Mouse (Mus musculus) forebrain, embryonic 10.5 days (tissue): ENCODE data around the gene Per1. TPM values are rescaled to one million over a fixed set of nuclear protein-coding genes. Genes with fewer than 3 reads are reported as not detected.

Experiments
- DNase-seq: peaks from one replicate; pipeline ENCODE4 v3.0.0-alpha.2; 2017; ENCODE audit warnings: low spot score; ENCODE audit errors: extremely low spot score
- H3K27ac ChIP-seq: fragments of 300-500 bp; sonication (generic); 2 replicates; pipeline ENCODE4 v1.5.1; 2016; ENCODE audit warnings: mild to moderate bottlenecking
- H3K27me3 ChIP-seq: fragments of 300-500 bp; sonication (generic); 2 replicates; pipeline ENCODE4 v1.6.1; 2016; ENCODE audit warnings: mild to moderate bottlenecking; ENCODE audit not compliant: poor library complexity, severe bottlenecking
- H3K36me3 ChIP-seq: fragments of 300-500 bp; sonication (generic); replicated peaks from 2 replicates; pipeline ENCODE4 v1.6.1; 2016; ENCODE audit warnings: mild to moderate bottlenecking, moderate library complexity
- H3K4me1 ChIP-seq: fragments of 300-500 bp; sonication (generic); 2 replicates; pipeline ENCODE4 v1.6.1; 2016
- H3K4me3 ChIP-seq: fragments of 300-500 bp; sonication (generic); 2 replicates; pipeline ENCODE4 v1.5.1; 2016; ENCODE audit warnings: mild to moderate bottlenecking, moderate library complexity
- H3K9me3 ChIP-seq: fragments of 300-500 bp; sonication (generic); 2 replicates; pipeline ENCODE4 v1.6.1; 2016; ENCODE audit warnings: mild to moderate bottlenecking, moderate library complexity
- WGBS: fragments of 180-500 bp; shearing (Covaris S2); methylation state at CpG from one replicate; pipeline ENCODE4 v1.1.7; 2016; 5-methylcytosine and 5-hydroxymethylcytosine counted together
- polyA plus RNA-seq: library from polyadenylated mRNA; unstranded; fragments of >200 nt; fragmentation: Nextera tagmentation; extraction: Ambion mirVana; gene quantifications from 2 replicates; pipeline ENCODE4 v1.2.1, GENCODE M21; 2016

Per1 gene
- polyA plus RNA-seq, 1 experiment from 2014 or later: 7.3 TPM

DNA sequence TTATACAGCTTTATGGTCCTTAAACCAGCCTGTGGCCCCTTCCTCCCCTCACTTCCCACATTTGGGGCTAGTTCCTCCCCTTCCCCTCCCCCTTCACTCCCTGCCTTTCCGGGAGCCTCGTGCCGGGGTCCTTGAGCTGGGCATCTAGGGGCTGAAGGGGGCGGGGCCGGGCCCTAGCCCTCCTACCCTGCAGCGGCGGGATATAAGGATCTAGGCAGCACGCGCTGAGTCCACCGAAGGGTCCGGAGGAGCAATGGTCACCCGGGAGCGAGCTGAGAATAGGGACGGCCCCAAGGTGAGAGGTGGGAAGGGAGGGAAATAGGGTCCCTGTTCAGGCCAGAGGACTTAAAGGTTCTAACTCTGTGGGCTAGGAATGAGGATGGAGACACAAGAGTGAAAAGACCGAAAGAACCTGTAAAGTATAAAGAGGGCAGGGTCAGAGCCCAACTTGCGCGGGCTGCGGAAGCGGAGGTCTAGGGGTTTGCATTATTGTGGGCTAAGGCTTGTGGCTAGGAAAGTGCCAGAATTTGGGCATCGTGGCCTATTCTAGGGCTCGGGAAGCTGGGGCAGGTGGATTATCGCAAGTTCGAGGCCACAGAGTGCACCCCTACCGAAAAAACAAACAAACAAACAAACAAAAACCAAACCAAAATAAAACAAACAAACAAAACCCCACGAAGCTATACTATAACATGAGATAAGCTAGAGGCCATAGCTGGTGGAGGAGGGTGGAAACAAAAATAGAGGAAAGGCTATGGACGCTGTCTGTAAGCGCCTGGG, 25.4 kb downstream of the Per1 start, which contains the start of gene Hes7:
Gene Hes7 (plus strand): TSS at position 184 of the 780 bp plus-strand sequence.
- Histone ChIP-seq H3K9me3 (no peaks in the 10 kb centered on the region), H3K4me1 (peaks cover 65% of the 10 kb centered on the region), H3K27me3 (peaks cover 52% of the 10 kb centered on the region), H3K36me3 (no peaks in the 10 kb centered on the region), H3K27ac (peak within 1 kb of the TSS; percentile 35), H3K4me3 (peak within 1 kb of the TSS; percentile 84)
- DNase-seq: peak; percentile 65
- WGBS: 2% methylated on average over 27 of the region's 27 CpGs

DNA sequence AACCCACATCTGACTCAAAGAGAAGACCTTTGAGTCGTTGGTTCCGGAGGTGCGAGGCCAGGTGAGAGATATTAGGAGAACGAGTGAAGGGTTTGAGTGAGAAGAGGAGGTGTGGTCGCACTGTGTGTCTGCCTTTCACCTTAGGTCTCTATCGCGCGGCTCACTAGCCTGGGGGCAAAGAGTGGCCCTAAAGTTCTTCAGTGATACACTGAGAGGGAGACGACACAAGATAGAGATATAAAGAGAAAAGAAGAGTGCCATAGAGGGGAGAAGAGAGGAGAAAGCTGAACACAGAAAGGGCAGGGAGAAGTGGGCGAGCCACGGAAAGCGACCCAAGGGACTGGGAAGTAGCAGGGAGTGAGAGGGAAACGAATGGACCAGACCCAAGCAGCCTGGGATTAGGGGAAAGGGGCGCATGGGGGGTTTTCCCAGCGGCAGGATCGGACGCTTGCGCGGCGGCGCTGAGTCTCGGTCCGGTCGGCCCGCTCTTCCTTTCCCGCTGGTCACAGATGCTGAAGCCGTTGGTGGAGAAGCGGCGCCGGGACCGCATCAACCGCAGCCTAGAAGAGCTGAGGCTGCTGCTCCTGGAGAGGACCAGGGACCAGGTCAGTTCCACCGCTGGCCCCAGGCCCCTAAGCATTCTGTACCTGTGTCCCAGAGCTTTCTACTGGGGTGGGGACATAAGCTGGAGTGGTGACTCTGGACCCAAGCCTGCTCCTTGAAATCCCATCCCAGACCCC, 26.2 kb downstream of the Per1 start:
- peak overlapping the region; percentile 31; the same call in 1 of the 2 replicates for H3K27ac ChIP-seq
- H3K4me1 ChIP-seq: peaks cover 73% of the 10 kb centered on the region
- WGBS: under 1% methylated on average over 33 of the region's 33 CpGs

DNA sequence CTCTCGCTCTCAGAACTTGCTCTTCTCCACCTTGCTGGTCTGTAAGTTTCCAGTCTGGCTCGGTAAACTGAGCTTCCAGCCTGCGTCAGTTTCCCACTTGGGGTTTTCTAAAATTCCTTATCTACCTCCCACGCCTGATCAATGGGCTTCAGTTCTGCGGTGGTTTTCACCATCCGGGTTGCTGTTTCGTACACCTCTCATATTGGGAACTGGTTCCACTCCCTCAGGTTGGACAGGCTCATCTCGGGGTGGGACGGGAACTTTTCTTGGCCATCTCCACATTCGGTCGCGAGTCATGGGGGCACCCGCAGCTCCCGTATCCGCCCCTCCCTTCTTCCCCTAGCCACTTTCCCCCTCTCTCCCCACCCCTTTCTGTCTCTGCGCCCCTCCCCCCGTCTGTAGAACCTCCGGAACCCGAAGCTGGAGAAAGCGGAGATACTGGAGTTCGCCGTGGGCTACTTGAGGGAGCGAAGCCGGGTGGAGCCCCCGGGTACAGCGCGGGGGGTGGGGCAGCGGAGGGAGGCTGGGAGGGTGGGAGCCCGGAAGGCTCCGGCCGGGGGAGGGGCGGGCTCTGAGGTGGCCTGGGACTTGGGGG, 26.8 kb downstream of the Per1 start:
- Histone ChIP-seq H3K27me3 (peaks cover 47% of the 10 kb centered on the region), H3K36me3 (no peaks in the 10 kb centered on the region), H3K4me3 (peak overlapping the region; percentile 84), H3K4me1 (peaks cover 77% of the 10 kb centered on the region), H3K9me3 (no peaks in the 10 kb centered on the region), H3K27ac (peak overlapping the region; percentile 82)
- DNase-seq: no peak
- WGBS: under 1% methylated on average over 32 of the region's 32 CpGs

More for the DNA sequence above, 26.2 kb downstream of the Per1 start:
- no peaks in the 10 kb centered on the region for H3K36me3 ChIP-seq
- no peaks in the 10 kb centered on the region for H3K9me3 ChIP-seq
- peaks cover 47% of the 10 kb centered on the region for H3K27me3 ChIP-seq
- peak overlapping the region; percentile 84 for H3K4me3 ChIP-seq
- peak; percentile 57 for DNase-seq

DNA sequence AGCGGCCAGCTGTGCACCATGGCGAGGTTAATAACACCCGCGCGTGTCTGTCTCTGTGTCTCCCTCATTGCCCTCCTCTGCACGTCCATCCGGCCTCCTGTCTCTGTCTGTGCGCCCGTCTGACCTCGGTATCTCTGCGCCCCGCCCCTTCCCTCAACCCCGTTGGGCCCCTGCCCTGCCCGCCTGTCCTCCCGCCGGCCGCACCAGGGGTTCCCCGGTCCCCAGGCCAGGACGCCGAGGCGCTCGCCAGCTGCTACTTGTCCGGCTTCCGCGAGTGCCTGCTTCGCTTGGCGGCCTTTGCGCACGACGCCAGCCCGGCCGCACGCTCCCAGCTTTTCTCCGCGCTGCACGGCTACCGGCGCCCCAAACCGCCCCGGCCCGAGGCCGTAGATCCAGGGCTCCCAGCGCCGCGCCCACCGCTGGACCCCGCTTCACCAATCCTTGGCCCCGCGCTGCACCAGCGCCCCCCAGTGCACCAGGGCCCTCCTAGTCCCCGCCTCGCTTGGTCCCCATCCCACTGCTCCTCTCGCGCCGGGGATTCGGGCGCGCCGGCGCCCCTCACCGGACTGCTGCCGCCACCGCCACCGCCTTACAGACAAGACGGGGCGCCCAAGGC, 27.4 kb downstream of the Per1 start, which contains the start of gene 9130213A22Rik:
Gene 9130213A22Rik (minus strand): TSS at position 254 of the 616 bp plus-strand sequence.
- Histone ChIP-seq H3K27me3 (peaks cover 47% of the 10 kb centered on the region), H3K27ac (peak within 1 kb of the TSS; percentile 82), H3K4me1 (peaks cover 71% of the 10 kb centered on the region), H3K36me3 (no peaks in the 10 kb centered on the region), H3K4me3 (peak within 1 kb of the TSS; percentile 84), H3K9me3 (no peaks in the 10 kb centered on the region)
- under 1% methylated on average over 66 of the region's 66 CpGs for WGBS
- DNase-seq: peak; percentile 89

DNA sequence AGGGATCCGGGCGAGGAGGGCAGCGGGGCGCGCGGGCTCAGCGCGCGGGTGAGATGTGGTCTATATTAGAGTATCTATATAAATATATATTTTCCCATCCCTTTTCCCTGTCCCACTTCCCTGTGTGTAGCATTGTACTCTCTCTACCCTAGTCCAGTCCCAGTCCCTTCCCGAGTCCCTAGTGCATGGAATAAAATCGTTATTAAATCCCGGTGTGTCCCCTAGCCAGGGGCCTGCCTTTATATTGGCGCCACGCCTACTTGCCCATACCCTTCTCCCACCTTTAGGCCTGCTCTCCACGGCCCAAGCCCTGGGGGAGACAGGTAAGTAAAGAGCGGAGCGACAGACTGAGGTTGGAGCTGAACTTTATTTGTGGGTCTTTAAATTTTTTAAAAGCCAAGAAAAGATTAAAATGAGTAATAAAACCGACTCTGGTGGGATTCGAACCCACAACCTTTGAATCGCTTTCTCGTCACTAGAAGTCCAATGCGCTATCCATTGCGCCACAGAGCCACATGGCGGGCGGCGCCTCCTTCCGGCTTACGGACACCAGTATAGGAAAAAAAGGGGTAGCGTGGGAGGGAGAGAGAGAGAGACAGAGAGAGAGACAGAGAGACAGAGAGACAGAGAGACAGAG, 28.2 kb downstream of the Per1 start:
- DNase-seq: peak; percentile 94
- peaks cover 54% of the 10 kb centered on the region for H3K27me3 ChIP-seq
- no peaks in the 10 kb centered on the region for H3K36me3 ChIP-seq
- H3K4me1 ChIP-seq: peaks cover 63% of the 10 kb centered on the region
- WGBS: under 1% methylated on average over 29 of the region's 29 CpGs
- H3K4me3 ChIP-seq: peak overlapping the region; percentile 84
- no peaks in the 10 kb centered on the region for H3K9me3 ChIP-seq
- H3K27ac ChIP-seq: peak overlapping the region; percentile 82

DNA sequence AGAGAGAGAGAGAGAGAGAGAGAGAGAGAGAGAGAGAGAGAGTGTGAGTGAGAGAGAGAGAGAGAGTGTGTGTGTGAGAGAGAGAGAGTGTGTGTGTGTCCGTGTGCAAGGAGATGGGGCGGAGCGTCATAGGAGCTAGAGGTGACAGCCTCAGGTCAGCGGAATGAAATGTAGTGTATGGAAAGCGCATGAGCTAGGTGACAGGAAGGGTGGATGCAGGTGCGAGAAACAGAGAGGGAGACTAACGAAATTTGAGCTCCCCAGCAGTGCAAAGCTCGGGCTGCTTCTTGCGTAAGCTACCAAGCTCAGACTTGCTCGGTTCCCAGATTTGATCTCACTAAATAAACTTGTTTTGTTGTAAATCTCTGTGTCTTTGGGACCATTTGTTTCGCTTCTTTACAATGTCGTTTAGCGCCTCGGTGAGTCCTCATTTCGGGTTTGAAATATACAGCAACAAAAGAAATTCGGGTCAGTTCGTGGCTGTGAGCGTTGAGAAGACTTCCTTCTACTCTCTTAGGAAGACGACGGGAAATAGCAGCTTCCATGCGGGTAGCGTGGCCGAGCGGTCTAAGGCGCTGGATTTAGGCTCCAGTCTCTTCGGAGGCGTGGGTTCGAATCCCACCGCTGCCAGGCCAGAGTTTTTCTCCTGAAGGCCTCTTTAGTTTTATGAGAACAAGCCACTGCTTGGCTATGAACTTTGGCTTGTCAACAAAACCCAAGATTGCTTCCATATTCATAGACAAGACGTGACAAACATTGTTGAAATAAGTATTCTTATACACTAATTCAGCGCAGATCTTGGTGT, 28.9 kb downstream of the Per1 start:
- no peaks in the 10 kb centered on the region for H3K9me3 ChIP-seq
- H3K4me3 ChIP-seq: peak overlapping the region; percentile 84
- no peaks in the 10 kb centered on the region for H3K36me3 ChIP-seq
- H3K27ac ChIP-seq: peak overlapping the region; percentile 66
- H3K27me3 ChIP-seq: peaks cover 58% of the 10 kb centered on the region
- peaks cover 59% of the 10 kb centered on the region for H3K4me1 ChIP-seq
- WGBS: under 1% methylated on average over 31 of the region's 31 CpGs
- DNase-seq: peak; percentile 95

DNA sequence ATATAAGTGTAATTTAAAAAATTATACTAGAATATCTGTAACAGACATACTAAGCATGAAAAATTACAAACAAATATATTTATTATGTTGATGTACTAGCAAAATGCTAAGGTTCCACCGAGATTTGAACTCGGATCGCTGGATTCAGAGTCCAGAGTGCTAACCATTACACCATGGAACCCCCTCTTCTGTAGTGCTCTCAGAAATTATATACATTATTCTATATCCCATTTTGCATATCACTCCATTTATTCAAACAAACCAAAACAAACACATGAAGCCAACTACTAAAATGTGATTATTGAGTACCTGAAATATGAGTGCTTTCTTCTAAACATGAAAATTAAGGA, 29.5 kb downstream of the Per1 start:
- H3K4me1 ChIP-seq: peaks cover 53% of the 10 kb centered on the region
- no peaks in the 10 kb centered on the region for H3K9me3 ChIP-seq
- peak overlapping the region; percentile 84 for H3K4me3 ChIP-seq
- peaks cover 59% of the 10 kb centered on the region for H3K27me3 ChIP-seq
- 0% methylated on average over 3 of the region's 3 CpGs for WGBS
- no peak overlapping the region for H3K27ac ChIP-seq
- H3K36me3 ChIP-seq: no peaks in the 10 kb centered on the region
- peak; percentile 57 for DNase-seq

DNA sequence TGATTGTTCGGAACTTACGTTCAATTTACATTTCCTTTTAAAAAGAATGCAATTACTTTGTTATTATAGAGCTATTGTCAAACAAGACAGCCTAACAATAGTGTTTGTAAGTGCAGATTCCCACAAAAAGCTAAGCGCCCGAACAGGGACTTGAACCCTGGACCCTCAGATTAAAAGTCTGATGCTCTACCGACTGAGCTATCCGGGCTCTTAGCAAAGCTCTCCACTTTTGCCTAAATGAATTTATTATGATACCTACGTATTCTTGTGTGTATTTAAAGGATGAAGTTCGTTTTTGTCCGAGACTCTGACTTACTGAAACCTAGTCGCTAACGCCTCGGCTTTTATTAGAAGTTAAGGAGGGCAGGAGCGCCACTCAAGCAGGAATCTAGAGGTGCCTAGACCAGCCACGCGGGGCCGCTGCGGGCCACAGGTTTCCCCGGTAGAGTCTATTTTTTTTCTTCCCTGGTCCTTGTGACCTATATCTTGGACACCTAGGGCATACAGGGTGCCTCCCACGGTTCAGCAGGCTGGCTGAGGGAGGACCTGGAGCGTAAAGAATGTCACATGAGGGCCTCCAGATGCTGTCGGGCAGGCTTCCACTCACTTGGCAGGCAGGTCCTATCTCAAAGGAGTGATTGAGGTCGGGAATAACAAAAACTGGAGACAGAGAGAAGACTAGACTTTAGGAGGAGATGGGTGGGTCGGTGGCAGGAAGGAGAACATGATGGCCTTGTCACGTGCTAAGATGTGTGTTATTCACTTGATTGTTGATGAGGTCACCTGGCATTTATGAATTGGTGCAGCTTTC, 30.2 kb downstream of the Per1 start:
- peak; percentile 80 for DNase-seq
- Histone ChIP-seq H3K9me3 (no peaks in the 10 kb centered on the region), H3K27me3 (peaks cover 57% of the 10 kb centered on the region), H3K4me3 (peak overlapping the region; percentile 84), H3K4me1 (peaks cover 45% of the 10 kb centered on the region), H3K27ac (peak overlapping the region; percentile 64), H3K36me3 (no peaks in the 10 kb centered on the region)
- under 1% methylated on average over 24 of the region's 24 CpGs for WGBS

DNA sequence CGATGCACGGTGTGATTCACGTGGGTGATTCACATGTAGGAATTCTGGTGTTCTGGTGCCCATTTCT, 30.7 kb downstream of the Per1 start, which contains the start of gene Aloxe3:
Gene Aloxe3 (plus strand): TSS at position 45 of the 67 bp plus-strand sequence.
- Histone ChIP-seq H3K36me3 (no peaks in the 10 kb centered on the region), H3K9me3 (no peaks in the 10 kb centered on the region), H3K27ac (peak within 1 kb of the TSS; percentile 64), H3K27me3 (peaks cover 53% of the 10 kb centered on the region), H3K4me1 (peaks cover 41% of the 10 kb centered on the region), H3K4me3 (peak within 1 kb of the TSS; percentile 84)
- no peak for DNase-seq
- 1% methylated on average over 3 of the region's 3 CpGs for WGBS

DNA sequence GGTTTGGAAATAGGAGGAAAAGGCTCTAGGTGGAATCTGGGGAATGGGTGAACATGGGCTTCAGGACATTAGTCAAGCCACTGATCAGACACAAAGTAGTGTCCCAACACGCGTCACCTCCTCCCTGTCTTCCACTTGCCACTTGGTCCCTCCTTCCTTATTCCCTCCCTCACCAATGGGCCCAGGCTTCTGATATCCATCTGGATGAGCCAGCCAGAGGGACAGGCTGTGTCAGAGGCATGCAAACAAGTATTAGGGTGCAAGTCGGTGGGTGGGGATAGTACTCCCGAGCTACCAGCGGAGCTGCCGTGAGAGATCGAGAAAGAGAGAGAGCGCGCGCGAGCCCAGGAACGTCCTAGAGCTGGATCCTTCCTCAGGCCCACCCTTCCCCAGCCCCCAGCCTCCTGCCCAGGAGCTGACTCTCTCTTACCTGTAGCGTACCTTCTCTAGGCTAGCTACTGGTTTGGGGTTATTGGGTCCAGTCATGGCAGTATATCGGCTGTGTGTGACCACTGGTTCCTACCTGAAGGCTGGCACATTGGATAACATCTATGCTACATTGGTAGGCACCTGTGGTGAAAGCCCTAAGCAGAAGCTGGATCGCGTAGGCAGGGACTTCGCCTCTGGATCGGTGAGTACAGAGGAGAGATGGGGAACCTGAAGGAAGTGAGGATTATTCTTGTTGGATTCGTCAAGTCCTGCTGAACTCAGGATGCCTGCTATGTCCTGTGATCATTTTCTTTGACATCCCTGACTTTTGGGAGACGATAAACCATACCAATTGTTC, 31.1 kb downstream of the Per1 start:
- H3K4me1 ChIP-seq: peaks cover 36% of the 10 kb centered on the region
- 12% methylated on average over 20 of the region's 20 CpGs for WGBS

DNA sequence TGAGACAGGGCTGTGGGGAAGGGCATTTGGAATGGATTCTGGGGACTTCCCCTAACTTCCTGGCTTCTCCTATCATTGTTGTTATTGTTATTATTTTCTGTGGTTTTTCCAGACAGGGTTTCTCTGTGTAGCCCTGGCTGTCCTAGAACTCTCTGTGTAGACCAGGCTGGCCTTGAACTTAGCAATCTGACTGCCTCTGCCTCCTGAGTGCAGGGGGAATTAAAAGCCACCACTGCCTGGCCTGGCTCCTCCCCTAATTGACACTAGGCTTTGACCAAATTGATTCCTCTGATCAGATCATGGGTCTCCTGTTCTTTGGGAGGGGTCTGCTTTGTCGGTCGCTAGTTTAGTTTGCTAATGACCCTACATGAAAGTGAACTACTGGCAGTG, 31.7 kb downstream of the Per1 start:
- Histone ChIP-seq H3K4me1 (peaks cover 31% of the 10 kb centered on the region), H3K9me3 (no peaks in the 10 kb centered on the region), H3K27me3 (peaks cover 49% of the 10 kb centered on the region), H3K36me3 (no peaks in the 10 kb centered on the region), H3K27ac (no peak overlapping the region), H3K4me3 (peak overlapping the region; percentile 84)
- DNase-seq: no peak
- 53% methylated on average over 2 of the region's 2 CpGs for WGBS

More for the DNA sequence above, 31.1 kb downstream of the Per1 start:
- H3K27ac ChIP-seq: no peak overlapping the region
- no peaks in the 10 kb centered on the region for H3K9me3 ChIP-seq
- peak overlapping the region; percentile 84 for H3K4me3 ChIP-seq
- no peak for DNase-seq
- H3K36me3 ChIP-seq: no peaks in the 10 kb centered on the region
- peaks cover 49% of the 10 kb centered on the region for H3K27me3 ChIP-seq
